Mouse (Mus musculus) C2C12 (cell line): ENCODE results near the gene Enox1. TPM values are rescaled to one million over a fixed set of nuclear protein-coding genes. Genes with fewer than 3 reads are reported as not detected.

Experiments
- H3K27me3 ChIP-seq: one replicate; pipeline ENCODE4 v1.6.1; 2011; ENCODE audit not compliant: control insufficient read depth, insufficient read depth, insufficient read length
- H3K36me3 ChIP-seq: one replicate; pipeline ENCODE4 v1.6.1; 2011; ENCODE audit not compliant: control insufficient read depth, insufficient read depth
- H3K4me3 ChIP-seq: one replicate; pipeline ENCODE4 v1.5.1; 2011; ENCODE audit warnings: mild to moderate bottlenecking, control low read depth; ENCODE audit not compliant: poor library complexity, insufficient read depth, severe bottlenecking
- H3K79me2 ChIP-seq: one replicate; pipeline ENCODE4 v1.6.1; 2011; ENCODE audit not compliant: control insufficient read depth, insufficient read depth
- H3K79me3 ChIP-seq: one replicate; pipeline ENCODE4 v1.6.1; 2011; ENCODE audit warnings: low read depth, control low read depth
- H3ac ChIP-seq: one replicate; pipeline ENCODE3; 2011; ENCODE audit warnings: low read depth; ENCODE audit not compliant: control insufficient read depth, insufficient read length
- CEBPB ChIP-seq: IDR thresholded peaks from one replicate; pipeline ENCODE4 v1.6.1; 2011; ENCODE audit warnings: low read depth, mild to moderate bottlenecking, control low read depth, moderate library complexity
- CTCF ChIP-seq: IDR thresholded peaks from one replicate; pipeline ENCODE4 v1.5.1; 2011; ENCODE audit not compliant: control insufficient read depth, insufficient read depth, insufficient read length
- FOSL1 ChIP-seq: IDR thresholded peaks from one replicate; pipeline ENCODE4 v1.8.0; 2011; ENCODE audit warnings: mild to moderate bottlenecking, low read length; ENCODE audit not compliant: poor library complexity, insufficient read depth, severe bottlenecking
- MAX ChIP-seq: IDR thresholded peaks from one replicate; pipeline ENCODE4 v1.6.1; 2011; ENCODE audit warnings: mild to moderate bottlenecking, control low read depth
- MYOD1 ChIP-seq: IDR thresholded peaks from one replicate; pipeline ENCODE4 v1.6.1; 2011; ENCODE audit warnings: low read depth; ENCODE audit not compliant: control insufficient read depth, insufficient read length
- MYOG ChIP-seq: IDR thresholded peaks from one replicate; pipeline ENCODE4 v1.6.1; 2011; ENCODE audit not compliant: control insufficient read depth, insufficient read length; ENCODE audit errors: extremely low read depth
- USF1 ChIP-seq: IDR thresholded peaks from one replicate; pipeline ENCODE4 v1.6.1; 2011; ENCODE audit warnings: low read depth, mild to moderate bottlenecking, control low read depth, moderate library complexity
- polyA plus RNA-seq: library from polyadenylated mRNA; unstranded; fragments of >200 nt; fragmentation: generic; extraction: Trizol; gene quantifications from one replicate; pipeline ENCODE4 v1.2.1, GENCODE M21; 2012; ENCODE audit warnings: missing spikeins

Enox1 gene
- polyA plus RNA-seq, 1 experiment: 0.75 TPM

DNA sequence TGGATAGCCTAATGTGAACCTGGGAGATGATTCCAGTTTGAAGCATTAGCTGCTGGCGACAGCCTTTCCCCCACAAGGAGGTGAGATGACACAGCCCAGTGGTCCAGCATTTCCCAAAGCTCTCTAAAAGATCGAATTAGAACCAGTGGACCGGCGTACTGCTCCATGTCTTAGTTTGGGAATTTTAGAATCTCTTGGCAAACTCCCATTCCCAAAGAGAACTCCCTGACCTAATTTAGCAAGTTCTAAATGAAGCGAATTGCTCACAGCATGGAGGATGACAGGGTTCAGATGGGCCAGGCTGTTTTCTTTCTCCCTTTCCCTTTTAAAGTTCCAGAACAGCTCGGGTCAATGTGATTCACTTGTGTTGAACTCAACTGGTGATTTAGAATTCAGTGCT is 264.5 kb downstream of the Enox1 start:
- Histone ChIP-seq H3K79me2 (no peaks in the 10 kb centered on the region), H3ac (no peak overlapping the region), H3K79me3 (no peaks in the 10 kb centered on the region), H3K27me3 (no peaks in the 10 kb centered on the region), H3K36me3 (no peaks in the 10 kb centered on the region), H3K4me3 (no peak overlapping the region)
- TF ChIP-seq CEBPB (no peak), MAX (no peak), FOSL1 (no peak), MYOD1 (no peak), USF1 (no peak), CTCF (no peak), MYOG (no peak)

DNA sequence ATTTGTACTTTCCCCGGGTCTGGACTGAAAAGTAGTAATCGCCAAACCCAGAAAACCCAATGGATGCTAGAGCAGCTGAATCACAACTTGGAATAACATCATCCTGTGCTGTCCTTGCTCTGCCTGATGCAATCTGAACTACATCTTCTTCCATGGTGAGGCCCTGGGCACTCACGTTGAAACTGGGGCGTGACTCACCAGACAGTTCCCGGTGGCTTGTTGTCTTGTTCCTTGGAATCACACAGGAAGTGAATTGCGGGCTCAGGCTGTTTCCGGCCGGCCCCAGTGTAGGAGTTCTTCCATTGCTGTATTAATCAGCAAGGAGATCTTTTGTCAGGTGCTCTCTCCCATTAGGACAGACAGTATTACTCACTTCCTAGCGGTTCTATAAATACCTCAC is 266.6 kb downstream of the Enox1 start:
- no peak overlapping the region for H3ac ChIP-seq
- H3K79me2 ChIP-seq: no peaks in the 10 kb centered on the region
- H3K36me3 ChIP-seq: no peaks in the 10 kb centered on the region
- H3K27me3 ChIP-seq: no peaks in the 10 kb centered on the region
- no peak for TF ChIP-seq FOSL1
- no peak for TF ChIP-seq MYOD1
- TF ChIP-seq MYOG: no peak
- TF ChIP-seq USF1: no peak
- TF ChIP-seq MAX: peak; percentile 27
- peak; percentile 37 for TF ChIP-seq CEBPB
- no peak for TF ChIP-seq CTCF
- no peaks in the 10 kb centered on the region for H3K79me3 ChIP-seq
- no peak overlapping the region for H3K4me3 ChIP-seq

DNA sequence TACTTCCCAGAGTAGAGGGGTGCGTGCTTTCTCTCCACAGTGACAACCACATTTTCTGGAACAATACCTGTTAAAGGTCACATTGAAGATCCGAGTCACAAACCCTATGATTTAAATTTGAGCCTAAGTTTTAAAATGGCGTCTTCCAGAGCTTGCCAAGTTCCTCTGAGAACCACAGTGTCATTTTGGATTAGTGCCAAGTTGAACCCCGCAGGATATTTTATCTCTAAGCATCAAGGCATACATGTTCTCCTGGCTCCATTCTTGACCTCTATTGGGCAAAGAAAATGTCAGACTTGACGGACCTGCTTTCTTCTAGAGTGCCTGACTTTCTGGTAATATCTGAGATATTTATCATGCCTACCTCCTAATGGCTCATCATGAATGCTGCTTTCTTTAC is 282.9 kb downstream of the Enox1 start:
- Histone ChIP-seq H3K27me3 (no peaks in the 10 kb centered on the region), H3K79me3 (no peaks in the 10 kb centered on the region), H3ac (no peak overlapping the region), H3K4me3 (no peak overlapping the region), H3K36me3 (no peaks in the 10 kb centered on the region), H3K79me2 (no peaks in the 10 kb centered on the region)
- TF ChIP-seq MYOG: no peak
- TF ChIP-seq CTCF: no peak
- no peak for TF ChIP-seq CEBPB

DNA sequence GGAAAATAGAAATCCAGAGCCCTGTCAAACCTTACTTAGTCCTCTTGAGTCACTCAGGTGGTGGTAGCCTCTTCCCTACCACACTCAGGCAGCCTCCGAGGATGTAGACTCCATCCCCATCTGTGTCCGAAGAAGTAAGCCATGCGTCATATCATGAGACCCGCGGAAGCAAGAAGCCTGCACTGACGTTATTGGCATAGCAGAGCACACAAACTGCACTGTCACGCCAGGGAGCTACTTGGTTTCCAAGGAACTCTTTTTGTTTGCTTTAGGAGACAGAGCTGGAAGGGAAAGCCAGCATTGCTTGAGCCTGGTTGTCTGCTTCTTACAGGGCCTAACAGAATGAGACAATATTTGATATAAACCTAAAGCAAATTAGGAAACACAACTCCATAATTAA is 284.2 kb downstream of the Enox1 start:
- no peak overlapping the region for H3K4me3 ChIP-seq
- TF ChIP-seq CTCF (no peak), USF1 (no peak), CEBPB (no peak), MYOD1 (no peak), FOSL1 (no peak), MYOG (no peak), MAX (no peak)
- no peaks in the 10 kb centered on the region for H3K36me3 ChIP-seq
- H3K27me3 ChIP-seq: no peaks in the 10 kb centered on the region
- no peak overlapping the region for H3ac ChIP-seq
- no peaks in the 10 kb centered on the region for H3K79me2 ChIP-seq
- H3K79me3 ChIP-seq: no peaks in the 10 kb centered on the region

DNA sequence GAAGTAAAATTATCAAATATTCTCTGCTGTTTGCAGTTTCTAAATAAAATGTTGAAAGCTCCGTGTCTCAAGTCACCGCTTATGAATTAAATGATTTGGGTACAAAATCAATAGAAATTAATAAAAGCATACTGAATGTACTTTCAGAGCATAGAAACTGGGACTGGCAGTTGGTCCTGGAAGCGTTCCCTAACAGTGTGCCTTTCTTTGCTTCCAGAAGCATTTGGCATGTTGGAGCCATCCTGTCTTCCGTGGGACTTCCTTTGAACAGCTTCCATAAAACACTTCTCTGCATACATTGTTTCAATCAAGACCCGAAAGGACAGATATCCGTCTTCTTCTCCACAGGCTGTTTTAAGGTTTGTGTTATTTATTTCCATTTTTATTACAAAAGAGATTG is 285.0 kb downstream of the Enox1 start:
- Histone ChIP-seq H3K79me3 (no peaks in the 10 kb centered on the region), H3K27me3 (no peaks in the 10 kb centered on the region), H3ac (no peak overlapping the region), H3K36me3 (no peaks in the 10 kb centered on the region), H3K79me2 (no peaks in the 10 kb centered on the region), H3K4me3 (no peak overlapping the region)
- TF ChIP-seq FOSL1 (no peak), CEBPB (no peak), CTCF (no peak), MYOD1 (no peak), MAX (no peak), USF1 (no peak), MYOG (no peak)

DNA sequence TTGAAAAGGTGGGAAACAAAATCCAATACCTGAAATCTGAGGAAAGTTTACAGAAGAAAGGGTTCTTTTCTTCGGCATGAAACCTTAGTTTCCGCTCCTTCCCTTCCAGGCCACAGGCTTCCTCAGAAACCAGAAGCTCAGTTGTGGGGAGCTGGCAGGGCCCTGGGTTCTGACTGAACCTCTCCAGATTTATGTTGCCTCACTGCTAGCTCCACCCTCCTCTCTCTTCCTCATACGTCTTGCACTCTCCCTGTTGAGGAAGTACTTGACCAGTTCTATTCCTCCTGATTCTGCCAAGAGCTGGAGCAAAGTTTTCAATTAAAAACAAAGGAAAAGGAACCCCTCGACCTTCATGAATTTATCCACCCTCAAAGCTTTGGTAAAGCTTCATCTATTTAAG is 291.4 kb downstream of the Enox1 start:
- H3K27me3 ChIP-seq: no peaks in the 10 kb centered on the region
- H3K4me3 ChIP-seq: no peak overlapping the region
- no peak overlapping the region for H3ac ChIP-seq
- no peaks in the 10 kb centered on the region for H3K36me3 ChIP-seq
- H3K79me2 ChIP-seq: no peaks in the 10 kb centered on the region
- no peak for TF ChIP-seq MAX
- no peak for TF ChIP-seq MYOG
- no peak for TF ChIP-seq CEBPB
- TF ChIP-seq CTCF: no peak
- no peak for TF ChIP-seq USF1
- no peak for TF ChIP-seq FOSL1
- TF ChIP-seq MYOD1: no peak
- H3K79me3 ChIP-seq: no peaks in the 10 kb centered on the region
